Mouse (Mus musculus) testis, adult 2 months (tissue): ENCODE data around the gene Mtss1l.

Source experiments
- CTCF ChIP-seq: fragments of 200-500 bp; IDR thresholded peaks from 2 replicates; pipeline ENCODE4 v1.5.1; 2012; ENCODE audit warnings: low read depth, mild to moderate bottlenecking, inconsistent platforms, low read length, moderate library complexity; ENCODE audit not compliant: control insufficient read depth, insufficient read depth, insufficient replicate concordance
- POLR2A ChIP-seq: fragments of 200-500 bp; IDR thresholded peaks from 2 replicates; pipeline ENCODE4 v1.6.1; 2012; ENCODE audit warnings: low read depth, mild to moderate bottlenecking, inconsistent platforms, low read length, moderate library complexity; ENCODE audit not compliant: control insufficient read depth

GRCm38 (mm10) chr8:110718969-110719670 lies 2.2 kb upstream of the Mtss1l start:
- TF ChIP-seq CTCF (no peak), POLR2A (no peak)
